Mouse (Mus musculus) lung, postnatal 25 days (tissue): ENCODE data around the gene Ephb6.

Experiments used
- DNase-seq: peaks from one replicate; pipeline ENCODE4 v3.0.0; 2022; ENCODE audit warnings: low spot score

Ephb6 gene

GRCm38 (mm10) chr6:41628180-41628579 lies 22.9 kb downstream of the Ephb6 start:
- no peak for DNase-seq

GRCm38 (mm10) chr6:41630791-41631190 lies 25.5 kb downstream of the Ephb6 start:
- DNase-seq, result no peak

DNA sequence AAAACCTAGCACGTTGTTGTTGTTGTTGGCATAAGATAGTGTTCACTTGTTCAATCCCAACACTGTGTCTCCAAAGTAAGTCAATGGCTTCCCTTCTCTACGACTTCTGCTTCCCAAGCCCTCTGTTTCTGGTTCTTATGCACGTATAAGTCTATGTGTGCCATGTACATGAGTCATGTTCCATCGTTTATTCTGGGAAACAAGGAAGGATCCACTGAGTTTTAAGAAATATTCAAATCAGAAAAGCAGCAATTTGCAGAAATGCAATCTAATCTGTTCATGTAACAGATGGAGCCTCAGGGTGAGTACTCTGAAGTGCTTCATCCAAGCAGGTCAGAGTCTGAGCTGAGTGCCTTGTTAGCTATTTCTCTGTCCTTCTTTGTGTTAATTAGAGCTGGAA lies 26.3 kb downstream of the Ephb6 start:
- no peak for DNase-seq

GRCm38 (mm10) chr6:41635211-41635610 lies 29.9 kb downstream of the Ephb6 start:
- no peak for DNase-seq

DNA sequence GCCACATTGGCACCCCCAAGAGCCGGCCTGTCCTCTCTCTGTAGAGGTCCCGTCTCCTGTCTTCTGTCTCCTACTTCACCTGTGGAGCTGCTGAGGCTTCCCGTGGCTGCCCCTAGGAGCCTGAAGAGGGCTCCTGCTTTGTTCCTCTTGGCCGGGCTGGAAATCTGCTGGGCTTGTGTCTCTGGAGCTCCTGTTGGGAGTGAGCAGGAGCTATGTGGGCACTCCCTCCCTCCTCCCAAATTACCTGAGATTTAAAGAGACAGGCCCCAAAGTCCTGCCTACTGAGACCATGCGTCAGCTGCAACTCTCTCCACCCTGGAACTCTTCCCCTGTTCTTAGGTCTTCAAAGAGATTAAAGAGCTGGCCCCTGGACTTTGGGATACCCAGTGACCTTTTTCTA lies 30.9 kb downstream of the Ephb6 start, which contains the start of gene Trpv6:
TSS of gene Trpv6 (minus strand) at position 228 of the 400 bp plus-strand sequence.
- peak; percentile 16 for DNase-seq

DNA sequence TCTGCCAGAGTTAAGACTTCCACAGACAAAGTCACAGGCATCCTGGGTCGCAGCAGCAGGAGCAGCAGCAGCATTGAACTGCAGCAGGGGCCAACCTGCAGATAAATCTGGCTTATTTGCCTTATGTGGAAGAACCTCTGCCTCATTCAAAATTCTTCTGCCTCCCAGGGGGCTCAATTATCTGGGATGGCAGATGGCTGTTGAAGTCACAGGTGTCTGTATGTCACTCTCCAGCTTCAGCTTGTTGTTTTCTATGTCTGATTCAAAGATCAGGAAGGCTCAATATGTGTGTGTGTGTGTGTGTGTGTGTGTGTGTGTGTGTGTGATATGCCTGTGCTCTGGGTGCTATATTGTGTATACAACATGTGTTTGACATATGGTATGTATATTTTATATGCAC lies 32.1 kb downstream of the Ephb6 start:
- DNase-seq, result no peak

DNA sequence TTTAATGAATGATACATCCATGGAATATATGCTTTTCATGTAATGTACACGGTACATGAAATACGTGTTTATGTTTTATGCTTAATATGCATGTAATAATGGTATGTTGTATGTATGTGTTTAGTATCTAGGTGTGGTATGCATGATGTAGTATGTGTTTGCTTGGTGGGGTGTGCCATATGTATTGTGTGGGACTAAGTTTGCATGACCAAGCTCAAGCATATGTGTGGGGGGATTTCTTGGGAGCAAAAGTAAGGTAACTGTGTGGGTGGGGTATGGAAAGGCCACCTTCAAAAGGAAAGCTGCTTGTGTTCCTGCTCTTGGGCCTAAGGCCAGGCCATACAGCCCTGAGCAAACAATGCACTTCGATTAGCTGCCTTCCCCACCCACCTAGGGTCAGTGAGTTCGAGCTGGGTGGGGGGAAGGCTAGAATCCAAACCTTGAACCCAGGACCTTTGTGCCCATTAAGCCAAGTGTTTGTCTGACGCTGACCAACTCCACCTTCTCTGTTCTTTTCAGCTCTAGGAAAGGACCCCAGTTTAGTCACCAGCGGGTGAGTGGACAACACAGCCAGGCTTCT lies 32.7 kb downstream of the Ephb6 start:
- DNase-seq, result no peak

- DNase-seq, result no peak
Observed at GRCm38 (mm10) chr6:41640449-41640848, 35.2 kb downstream of the Ephb6 start.

DNA sequence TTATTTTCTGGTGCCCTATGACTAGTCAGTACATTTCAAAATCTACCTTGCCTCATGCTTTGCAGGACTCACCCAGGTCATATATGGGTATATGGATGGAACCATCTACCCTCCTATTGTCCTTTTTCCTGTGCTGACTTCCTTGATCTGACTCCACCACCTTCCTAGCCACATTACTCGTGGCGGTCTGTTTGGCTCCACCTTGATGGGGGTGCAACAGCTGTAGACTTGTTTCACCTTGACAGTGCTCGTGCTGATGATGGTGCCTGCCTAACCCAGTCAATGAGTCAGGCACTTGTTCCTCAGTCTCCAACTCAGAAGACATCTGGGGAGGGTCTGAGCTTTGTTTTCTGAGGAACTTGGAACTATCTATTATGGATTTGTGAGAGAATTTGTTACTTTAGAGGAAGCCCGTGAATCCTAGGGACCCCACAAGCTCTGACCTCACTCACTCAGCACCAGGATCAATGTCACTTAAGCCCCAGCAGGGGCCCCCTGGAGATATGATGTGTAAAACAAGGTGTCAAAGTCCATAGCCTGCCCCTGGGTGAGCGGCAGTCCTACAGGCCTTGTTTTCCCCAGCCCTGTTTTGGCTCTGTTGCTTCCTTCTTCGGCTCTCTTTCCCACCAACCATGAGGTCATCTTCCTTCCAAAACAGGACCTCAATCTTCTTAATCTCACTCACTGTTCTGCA lies 36.0 kb downstream of the Ephb6 start:
- no peak for DNase-seq

DNA sequence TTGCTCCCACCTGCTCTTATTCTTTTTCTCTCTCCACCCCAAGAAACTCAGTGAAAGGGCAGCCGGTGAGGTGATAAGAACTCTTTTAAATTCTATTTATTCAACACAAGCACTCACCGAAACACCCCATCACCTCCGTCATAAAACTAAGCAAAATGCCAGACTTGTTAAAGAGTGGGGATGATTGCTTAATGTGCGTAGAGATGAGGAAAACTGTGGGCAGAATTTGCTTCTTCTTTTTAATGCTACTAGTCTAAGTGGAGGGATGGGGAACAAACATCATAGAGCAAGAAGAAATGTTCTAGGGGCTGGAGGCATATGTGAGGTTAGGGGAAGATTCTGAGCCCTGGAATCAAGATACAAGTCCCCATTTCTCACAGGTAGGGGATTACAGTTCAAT lies 37.5 kb downstream of the Ephb6 start:
- no peak for DNase-seq

- peak; percentile 66 for DNase-seq
Observed at GRCm38 (mm10) chr6:41643227-41643626, 37.9 kb downstream of the Ephb6 start.

DNA sequence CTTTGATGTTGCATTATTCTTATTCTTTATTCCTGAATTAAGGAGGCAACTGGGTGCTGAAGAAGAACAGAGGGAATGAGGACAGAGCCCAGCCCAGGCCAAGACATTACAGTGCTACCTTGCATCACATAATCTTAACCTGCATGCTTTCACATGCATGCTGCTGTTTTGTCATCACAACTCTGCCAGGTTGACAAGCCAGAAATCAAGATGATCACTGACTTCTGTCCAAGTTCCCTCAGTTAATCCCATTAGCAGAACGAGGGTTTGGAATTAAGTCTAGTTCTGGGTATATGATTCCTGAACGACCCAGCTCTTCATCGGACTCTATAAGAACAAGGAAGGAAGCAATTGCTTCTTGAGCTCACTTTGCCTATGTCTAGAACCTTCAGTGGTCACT lies 40.9 kb downstream of the Ephb6 start:
- no peak for DNase-seq

GRCm38 (mm10) chr6:41646672-41647071 lies 41.4 kb downstream of the Ephb6 start:
- no peak for DNase-seq

DNA sequence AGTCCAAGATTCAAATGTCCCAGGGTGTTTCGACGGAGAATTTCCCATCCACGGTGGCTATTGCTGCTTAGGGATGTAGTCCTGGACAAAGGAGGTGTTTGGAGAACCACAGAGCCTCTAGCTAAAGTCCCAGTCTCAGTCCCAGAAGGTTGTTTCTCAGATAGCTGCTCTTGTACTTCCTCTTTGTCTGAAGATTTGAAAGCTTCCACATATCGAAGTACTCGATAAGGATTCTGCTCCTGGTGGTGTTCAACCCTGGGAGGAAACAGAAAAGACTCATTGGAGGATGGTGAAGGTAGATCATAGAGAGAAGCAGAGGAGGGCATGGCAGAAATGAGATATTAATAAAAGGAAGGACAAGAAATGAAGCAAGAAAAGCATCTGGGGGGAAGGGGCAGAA lies 47.9 kb downstream of the Ephb6 start:
- DNase-seq, result no peak

DNA sequence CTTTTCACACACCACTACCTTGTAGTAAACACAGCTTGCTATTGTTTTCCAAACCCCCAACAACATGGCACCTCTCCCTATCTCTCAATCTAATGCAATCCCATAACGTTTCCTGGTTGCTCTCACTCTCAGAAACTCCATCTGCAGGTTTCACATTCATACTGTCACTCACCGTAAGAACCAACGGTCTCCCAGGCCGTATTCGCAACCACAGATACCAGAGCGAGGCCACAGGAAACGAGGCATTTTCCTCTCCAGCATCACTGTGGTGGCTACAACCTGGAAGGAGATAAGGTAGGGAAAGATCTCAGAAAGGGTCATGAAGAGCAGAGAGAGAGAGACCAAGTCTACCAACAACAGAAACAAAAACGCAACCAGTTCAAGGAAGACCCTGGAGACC lies 49.4 kb downstream of the Ephb6 start:
- DNase-seq, result no peak

- no peak for DNase-seq
Observed at GRCm38 (mm10) chr6:41658487-41658886, 53.2 kb downstream of the Ephb6 start.

DNA sequence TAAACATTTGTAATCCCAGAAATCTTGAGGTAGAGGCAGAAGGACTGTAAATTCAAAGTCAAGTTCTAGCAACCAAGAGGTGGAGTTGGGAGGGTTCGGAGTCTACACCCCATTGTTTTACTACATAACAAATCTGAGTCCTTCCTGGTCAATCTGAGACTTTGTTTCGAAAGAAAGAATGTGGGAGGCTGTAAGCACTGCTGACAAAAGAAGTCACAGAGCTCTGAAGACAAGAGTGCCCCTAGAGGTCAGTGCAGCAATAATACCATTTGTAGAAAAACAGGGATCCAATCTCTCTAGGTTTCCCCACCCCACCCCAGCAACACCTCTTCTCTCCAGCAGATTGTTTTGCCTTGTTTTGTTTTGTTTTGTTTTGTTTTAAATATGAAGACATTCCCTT lies 57.0 kb downstream of the Ephb6 start:
- peak; percentile 34 for DNase-seq
